Mouse (Mus musculus): Measurements from ENCODE around the gene Tnn.

The Tnn gene

DNA sequence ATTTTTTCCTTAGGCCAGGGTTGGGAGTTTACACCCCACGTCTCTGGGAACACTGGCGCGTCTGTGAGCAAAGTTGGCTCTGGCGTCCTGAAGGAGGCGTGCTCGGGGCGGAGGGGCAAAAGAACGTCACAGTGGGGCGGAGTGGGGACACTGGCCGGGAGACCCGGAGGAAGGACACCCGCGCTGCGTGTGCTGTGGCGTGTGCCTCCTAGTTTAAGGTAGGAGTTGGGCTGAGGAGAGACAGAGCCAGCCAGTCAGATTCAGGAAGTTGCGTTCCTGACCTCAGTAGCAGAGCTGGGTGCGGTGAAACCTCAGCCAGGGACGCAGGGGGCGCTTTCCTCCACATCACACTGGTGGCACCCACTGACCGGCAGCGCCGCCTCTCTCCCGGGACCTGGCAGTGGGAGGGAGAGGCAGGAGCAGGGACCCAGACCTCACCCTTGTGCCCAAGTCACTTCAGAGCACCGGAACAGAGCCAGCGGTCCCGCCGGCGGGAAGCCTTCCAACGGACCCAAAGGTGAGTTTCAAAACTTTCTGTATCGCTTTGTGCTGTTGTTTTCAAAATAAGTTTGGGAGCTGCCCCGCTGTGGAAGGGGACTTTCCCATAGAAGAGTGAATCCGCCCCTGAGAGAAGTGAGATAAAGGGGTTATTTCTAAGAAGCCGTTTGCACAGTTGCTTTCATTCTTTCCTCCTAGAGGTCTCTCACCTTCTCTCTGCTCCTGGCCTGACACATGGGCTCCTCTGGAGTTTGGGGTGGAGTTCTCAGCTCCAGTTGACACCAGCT is 109.0 kb downstream of the Tnn start, which contains the start of gene 4930523C07Rik:
TSS of gene 4930523C07Rik (plus strand) at position 146 of the 785 bp plus-strand sequence.
- DNase-seq (ENCODE audit: extremely low spot score, low read depth, low spot score), result no peak

DNA sequence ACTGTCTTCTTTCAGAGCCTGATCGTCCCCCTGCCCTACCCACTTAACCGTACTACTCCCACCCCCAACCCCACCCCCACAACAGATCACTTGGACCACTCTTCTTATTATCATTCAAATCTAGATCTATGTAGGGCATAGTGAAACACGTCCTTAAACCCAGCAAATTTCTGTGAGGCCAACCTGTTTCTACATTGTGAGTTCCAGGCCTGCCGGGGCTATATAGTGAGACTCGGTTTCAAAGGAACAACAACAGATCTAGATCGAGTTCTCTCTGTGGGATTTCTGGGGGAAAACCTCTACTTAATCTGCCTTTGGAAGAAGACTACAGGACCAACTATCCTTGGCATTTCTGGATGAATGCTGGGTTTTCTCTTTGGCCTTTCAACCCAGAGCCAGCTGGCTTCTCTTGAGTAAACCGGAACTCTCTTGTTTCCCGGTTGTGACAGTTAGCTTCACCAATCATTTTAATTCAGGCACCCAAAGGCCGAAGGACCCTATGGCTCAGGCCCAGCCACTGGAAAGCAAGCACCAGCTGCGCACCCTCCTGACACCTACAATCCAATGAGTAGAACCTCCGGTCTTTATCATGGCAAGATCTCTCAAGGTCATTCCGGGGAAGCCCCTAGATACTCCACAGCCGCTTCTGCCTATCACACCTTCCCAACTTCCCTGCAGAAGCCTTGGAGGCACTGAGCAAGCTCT is 110.0 kb downstream of the Tnn start:
- DNase-seq (ENCODE audit: extremely low spot score, low read depth, low spot score), result no peak

- DNase-seq (ENCODE audit: extremely low spot score, low read depth, low spot score), result no peak
These were observed 111.0 kb downstream of the Tnn start for GRCm38 (mm10) chr1:160042351-160042750.

DNA sequence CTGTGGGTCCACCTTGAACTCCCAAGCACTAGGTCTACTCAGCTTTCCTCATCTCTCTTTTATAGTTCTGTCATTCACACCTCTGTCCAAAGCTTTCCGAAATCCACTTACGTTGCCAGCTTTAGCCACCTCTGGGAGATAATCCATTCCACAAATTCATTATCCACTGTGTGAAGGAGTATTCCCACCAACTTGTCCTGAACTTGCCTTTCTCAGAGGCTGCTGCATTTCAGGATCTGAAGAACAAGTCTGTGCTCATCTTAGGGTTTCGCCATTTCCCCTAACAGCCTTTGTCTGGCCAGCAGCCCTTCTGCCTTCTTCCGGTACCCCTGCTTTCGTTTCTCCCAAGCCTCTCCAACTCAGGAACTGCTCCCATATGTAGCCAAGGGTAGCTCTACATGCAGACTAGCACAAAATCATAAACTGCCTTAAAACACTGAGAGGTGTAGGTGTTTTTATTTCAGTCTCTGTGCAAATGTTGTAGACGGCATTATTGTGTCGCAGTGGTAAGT is 112.1 kb downstream of the Tnn start:
- no peak for DNase-seq (ENCODE audit: extremely low spot score, low read depth, low spot score)

GRCm38 (mm10) chr1:160039951-160040645 is 113.3 kb downstream of the Tnn start:
- no peak for DNase-seq (ENCODE audit: extremely low spot score, low read depth, low spot score)

- DNase-seq (ENCODE audit: extremely low spot score, low read depth, low spot score), result no peak
These were observed 116.3 kb downstream of the Tnn start for GRCm38 (mm10) chr1:160036996-160037521.

- no peak for DNase-seq (ENCODE audit: extremely low spot score, low read depth, low spot score)
These were observed 117.8 kb downstream of the Tnn start for GRCm38 (mm10) chr1:160035561-160035960.
